Mouse (Mus musculus) c-Kit-positive CD71-positive TER-119-positive erythroid progenitor cells, embryonic 14.5 days (primary cell): ENCODE data around the gene Ranbp17.

Experiments
- DNase-seq: peaks from one replicate; pipeline ENCODE4 v3.0.0-alpha.2; 2013; ENCODE audit warnings: low spot score

Gene Ranbp17

GRCm38 (mm10) chr11:33234134-33234533 is 279.4 kb downstream of the Ranbp17 start:
- no peak for DNase-seq

DNA sequence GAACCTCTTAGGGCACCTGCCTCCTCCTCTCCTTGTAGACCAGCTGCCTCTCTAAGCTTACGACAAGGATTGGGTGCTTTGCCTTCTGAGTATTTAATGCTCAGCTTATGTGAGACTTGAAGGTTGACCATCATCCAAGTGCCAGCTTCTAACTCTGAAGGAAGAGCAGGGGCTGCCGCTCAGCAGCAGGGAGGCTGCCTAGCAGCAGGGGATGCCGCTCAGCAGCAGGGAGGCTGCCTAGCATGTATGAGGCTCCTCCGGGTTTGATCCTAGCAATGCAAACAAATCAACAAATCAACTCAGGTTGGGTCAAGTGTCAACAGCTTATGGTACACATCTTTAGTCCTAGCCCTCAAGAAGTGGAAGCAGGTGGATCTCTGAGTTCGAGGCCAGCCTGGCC is 281.5 kb downstream of the Ranbp17 start:
- no peak for DNase-seq

DNA sequence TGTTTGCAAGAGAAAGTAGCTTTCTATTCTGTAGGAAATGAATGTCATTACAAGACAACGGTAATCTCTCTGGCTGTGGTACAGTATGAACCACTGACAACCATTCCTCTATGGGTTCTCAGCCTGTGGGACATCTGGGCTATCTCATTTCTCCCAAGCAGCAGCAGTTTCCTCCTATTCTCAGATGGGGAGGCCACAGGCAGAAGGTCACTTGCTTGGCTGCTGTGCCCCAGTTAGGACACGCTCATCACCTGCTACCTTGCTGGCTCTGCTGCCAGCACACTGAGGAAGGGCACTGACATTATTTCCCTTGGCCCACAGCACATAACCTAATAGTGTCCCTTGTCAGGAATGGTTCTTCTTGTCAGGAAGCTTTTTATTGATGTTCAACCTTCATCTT is 285.4 kb downstream of the Ranbp17 start:
- DNase-seq: no peak

DNA sequence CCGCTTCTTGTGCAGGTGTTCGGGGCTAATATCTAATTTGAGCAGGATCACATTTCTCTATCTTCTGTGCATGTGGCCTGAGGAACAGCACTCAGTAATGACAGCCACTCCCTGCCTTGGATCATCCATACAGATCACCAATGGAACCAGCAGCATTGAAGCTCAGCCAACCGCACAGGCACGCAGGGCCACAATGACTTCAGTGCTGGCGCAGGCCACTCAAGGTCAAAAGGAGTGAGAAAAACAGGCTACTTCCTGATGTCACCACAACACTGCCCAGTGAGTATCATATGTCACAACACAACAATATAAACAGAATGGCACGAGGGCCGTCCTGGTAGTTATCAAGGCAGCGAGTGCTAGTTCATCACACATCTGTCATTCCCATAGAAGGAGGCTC is 287.0 kb downstream of the Ranbp17 start:
- no peak for DNase-seq

DNA sequence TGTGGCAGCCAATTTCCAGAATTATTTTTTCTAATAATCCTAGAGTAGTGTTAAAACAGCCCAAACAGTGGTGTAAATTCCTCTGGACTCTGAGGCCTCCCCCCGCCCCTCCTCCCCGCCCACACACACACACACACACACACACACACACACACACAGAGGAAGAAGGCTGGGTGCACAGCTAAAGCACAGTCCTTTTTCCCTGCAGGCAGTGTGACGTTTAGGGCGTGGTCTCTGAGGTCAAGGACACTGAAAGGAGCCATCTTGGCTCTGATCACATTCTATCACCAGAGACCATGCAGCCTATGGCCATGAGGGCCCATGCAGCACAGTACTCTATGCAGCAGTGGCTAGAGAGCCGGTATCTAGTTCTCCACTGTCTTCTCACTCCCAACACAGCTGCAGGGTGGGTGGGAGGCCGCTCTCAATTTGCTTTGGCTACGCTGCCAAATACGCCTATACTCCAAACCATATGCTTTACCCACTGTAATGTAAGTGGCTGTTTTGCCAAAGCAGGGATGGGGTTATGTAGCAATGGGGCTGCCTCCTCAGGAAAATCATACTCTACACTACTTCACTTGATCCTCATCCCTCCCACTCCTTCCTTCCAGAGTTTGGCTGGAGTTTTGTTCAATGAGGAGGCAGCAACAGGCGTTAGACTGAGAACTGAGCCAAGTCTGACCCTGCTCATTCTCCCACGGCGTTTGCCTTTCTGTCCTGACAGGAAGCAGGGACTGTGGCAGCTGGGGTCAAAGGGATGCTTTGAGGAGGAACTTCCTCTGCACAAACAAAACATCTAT is 291.8 kb downstream of the Ranbp17 start:
- DNase-seq: no peak

DNA sequence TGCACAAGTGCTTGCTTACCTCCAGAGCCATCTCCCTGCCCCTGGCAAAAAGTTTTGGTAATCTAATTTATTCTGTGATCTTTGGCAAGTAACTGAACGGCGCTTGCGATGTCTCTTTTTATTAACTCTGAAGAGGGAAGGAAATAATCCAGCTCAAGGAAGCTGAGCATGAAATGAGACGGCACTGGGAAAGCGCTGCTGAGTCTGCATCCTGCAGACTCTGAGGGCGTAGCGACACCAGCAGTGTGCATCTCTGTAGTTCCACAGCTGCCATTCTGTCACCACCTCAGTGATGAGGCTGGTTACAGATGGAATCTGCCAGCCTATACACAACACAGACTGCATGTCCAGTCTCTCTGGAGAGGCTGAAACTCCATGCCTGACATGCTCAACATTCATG is 292.8 kb downstream of the Ranbp17 start:
- DNase-seq: no peak

DNA sequence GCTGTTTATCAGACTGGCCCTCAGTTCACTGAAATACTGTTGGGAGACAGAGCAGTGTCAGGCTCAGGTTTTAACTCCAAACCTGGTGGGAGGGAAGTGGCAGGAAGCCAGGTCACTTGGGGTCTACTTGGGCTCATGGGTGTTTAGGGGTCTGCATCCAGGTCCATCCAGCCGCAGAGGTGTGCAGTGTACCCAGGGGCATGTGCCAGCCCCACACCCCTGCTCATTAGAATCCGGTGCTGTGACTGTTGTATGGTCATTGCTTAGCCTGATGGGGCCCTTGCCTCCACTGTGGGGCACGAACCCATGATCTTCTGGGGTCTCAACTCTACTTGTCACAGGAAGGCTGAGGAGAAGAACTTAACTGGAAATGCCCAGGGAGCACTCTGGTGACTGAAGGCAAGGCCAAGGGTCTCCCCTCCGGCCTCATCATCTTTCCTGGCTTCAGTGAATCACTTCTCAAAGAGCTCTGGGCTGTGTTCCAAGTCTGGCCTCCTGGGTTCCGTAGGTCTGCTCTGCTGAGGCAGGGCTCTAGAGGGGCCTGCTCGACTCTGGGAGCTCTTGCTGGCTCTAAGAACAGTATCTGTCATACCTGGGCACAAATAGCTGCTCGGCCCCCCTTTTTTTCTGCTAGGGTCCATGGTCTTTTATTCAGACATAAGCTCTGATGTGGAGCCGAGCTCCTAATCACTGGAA is 296.0 kb downstream of the Ranbp17 start:
- DNase-seq: no peak

DNA sequence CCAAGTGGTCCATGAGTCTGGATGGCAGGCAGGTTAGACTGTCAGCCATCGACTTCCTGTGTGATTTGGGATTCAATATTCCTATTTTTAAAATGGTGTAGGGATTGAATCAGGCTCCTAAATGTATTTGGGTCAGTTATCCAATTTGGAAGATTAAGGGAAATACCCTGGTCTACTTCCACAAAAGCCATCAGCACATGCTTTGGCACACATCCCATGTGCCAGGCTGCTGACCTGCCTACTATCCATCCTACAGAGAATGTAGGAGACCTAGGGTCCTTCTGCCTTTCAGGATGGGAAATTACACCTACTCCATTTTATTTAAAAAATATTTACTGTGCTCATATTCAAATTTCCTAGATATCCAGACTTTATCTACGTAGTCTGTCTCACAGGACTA is 306.1 kb downstream of the Ranbp17 start:
- DNase-seq: no peak

DNA sequence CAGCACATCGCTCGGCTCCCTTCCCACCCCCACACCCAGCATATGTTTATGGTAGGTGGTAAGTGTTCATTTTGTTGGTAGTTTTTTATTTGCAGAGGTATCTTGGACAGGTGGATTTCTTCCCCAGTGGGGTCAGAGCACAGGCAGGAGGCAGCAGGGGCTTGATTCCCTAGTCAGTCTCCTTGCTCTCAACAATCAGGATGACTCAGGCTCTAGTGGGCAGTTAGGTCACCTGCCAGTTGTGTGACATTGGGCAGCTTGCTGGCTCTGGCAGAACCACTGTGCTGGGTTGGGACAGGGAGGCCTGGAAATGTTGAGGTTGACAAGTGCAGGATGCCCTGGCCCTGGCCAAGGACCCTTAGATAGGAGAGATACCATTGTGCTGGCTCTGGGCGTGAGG is 308.6 kb downstream of the Ranbp17 start:
- DNase-seq: no peak

DNA sequence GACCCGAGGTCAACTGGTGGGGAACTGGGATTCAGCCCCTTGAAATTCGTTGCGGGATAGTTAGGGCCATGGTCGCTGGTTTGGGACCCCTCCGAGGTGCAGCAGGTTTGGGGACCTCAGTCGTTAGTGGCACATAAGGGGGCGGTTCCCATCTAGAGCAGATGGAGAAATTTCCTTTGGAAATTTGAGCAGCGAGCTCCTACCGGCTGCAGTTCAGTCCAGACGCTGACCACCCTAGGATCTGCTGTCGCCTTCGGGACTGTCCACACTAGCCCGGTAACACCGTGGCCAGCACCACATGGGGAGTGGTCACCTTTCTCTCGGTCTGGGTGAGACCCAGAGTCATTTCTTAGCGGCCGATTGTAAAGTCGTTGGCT is 309.2 kb downstream of the Ranbp17 start:
- DNase-seq: no peak

DNA sequence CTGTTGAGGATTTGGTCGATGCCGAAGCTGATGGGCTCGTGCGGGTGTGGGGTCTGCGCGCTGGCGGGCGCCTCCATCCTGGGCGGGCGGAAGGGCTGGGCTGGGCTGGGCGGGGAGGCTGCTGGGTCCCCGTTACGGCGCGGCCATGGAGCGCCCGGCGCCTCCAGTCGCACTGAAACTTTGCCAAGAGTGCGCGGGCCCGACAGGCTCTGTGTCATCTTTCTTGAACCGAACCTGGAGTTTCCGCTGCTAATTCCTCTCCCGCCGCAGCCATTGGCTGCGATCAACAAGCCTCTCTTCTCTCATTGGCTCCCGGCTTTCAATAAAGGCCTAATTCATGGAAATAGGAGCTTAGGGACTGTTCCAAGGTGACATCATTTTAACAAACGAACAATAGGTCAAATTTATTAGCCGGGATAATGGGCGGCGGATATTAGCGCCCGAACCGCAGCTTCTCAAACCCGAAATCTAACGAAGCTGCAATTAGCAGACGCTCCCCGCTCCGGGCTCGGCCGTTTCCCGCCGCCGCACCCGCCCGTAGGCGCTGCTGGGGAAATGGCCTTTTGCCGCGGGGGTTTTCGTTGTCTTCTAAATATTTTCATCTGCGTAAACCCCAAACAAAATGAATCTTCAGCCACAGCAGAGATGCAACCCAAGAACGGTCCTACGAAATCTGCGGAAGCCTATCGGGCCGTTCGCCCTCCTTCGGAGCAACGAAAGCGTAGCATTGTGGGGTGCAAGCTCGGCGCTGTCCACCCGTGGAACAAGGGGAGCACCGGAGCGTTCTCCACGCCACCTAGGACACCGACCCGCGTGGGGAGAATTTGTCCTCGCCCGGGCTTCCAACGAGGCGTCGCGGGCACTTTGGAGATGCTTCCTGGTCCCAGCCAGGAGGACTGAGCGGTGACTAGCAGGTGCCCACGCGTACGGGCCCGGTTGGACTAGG is 309.9 kb downstream of the Ranbp17 start, which contains the start of gene Tlx3:
TSS of gene Tlx3 (minus strand) at position 207 of the 946 bp plus-strand sequence.
- no peak for DNase-seq

DNA sequence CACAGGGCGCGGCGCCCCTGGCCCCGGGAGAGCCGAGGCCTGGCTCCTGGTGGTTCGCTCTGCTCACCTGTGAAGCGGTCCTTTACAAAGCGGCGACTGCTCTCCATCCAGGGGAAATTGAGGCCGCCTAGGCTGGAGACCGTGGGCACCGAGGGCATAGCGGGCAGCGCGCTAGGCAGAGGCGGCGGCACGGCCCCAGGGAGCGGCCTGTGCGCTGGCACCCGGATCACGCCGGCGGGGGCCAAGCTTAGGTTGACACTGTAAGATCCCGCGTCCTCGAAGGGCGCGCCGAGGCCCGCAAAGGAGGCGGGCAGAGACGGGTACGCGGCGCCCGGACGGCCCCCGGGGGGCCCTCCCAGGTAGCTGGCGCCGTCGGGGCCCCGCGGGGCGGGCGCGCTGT is 310.6 kb downstream of the Ranbp17 start:
- no peak for DNase-seq

DNA sequence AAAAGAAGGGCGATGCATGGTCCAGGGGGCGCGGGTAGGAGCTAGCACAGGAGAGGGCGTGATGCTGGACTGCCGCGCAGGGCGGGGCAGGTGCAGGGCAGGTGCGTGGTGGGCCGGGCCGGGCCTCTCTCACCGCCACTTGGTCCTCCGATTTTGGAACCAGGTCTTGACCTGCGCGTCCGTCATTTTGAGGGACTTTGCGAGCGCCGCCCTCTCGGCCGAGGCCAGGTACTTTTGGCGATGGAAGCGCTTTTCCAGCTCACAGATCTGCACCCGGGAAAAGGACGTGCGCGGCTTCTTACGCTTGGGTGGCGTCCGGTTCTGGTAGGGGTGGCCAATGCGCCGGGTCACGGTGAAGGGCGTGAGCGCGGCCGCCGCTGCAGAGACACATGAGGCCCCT is 311.2 kb downstream of the Ranbp17 start:
- DNase-seq: no peak

- no peak for DNase-seq
Observed at GRCm38 (mm10) chr11:33201626-33202010, 311.9 kb downstream of the Ranbp17 start.

DNA sequence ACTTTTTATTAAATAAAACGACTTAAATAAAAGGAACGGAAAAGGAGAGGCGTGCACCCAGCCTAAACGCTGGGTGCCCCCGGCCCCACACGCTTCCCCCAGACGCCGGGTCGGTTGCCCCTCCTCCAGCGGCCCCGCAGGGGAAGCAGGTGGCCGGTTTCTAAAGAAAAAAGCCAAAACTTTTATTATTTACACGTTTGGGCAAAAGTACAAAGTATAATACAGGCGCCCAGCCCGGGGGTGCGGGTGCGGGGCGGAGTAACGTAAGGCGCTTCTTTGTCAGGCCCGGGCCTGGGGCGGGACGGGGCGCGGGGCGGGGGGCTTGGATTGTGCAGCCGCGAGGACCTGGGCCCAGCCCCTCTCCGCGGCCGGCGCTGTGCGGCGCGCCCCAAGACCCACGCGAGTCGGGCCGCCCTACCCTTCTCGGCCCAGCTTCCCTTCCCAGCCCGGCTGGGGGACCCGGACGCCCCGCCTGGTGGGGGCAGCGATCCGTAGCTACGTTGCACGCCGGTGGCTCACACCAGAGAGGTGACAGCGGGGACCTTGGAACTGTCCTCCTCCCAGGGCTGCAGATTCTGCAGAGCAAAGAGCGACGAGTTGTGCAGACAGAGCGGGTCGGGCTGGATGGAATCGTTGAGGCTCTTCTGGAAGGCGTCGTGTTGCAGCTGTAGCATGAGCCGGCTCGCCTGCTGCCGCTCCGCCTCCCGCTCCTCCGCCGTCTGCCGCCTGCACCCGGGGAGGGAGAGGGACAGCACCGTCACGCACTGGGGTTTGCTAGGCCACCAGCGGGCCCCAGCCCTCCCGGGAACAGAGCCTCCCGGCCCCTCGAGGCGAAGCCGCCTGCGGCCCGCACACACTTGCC is 312.6 kb downstream of the Ranbp17 start:
- DNase-seq: no peak

GRCm38 (mm10) chr11:33199906-33200763 is 313.4 kb downstream of the Ranbp17 start:
- DNase-seq: no peak

DNA sequence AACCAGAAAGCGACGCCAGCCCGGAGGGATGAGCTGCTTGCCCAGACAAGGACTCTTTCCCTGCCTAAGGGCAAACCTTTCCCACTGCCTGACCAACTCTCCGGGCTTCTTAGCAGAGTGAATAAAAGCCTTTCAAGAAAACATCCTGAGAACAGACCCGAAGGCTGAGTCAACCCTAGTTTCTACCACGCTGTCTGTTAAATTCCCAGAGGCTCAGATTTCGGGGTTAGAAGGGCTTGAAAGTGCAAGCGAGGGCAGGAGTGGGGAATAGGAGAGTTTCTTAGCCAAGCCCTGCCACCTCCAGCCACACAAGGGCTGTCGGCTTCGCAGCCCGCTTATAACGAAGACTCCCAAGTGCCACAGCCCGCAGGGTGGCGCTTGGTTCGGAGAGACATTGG is 314.4 kb downstream of the Ranbp17 start:
- no peak for DNase-seq

DNA sequence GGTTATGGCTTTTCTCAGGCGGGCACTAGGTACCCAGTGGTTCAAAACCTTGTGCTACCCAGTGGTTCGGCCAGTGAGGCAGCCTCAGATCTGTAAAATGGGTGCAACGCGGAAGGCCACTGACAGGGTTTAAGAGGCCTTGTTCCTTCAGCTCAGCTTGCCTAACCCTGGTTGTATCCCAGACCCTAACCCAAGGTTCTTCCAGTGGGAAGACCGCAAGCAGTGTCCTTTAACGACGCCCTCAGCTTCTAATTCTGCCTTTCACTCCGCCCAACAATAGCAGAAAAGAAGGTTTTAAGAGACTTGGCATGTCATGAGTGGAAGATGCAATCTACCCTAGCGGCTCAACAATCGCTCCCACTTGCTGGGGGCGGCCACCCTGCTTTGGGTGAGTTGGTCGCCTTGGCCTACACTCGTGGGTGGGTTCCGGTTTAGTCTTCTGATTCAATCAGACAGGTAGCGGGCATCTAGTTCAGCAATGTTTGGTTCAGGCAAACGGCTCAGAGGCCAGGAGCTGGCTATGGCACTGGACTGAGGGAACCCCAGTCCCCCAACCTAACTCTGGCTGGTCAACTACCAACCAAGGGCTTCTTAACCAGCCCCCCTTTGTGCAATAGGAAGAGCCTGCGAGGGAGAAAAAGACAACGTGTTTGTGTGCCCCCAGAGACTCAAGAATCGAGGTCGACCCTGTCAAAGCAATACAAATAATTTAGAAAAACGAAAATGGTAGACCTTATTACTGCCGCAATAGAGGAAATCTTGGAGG is 315.0 kb downstream of the Ranbp17 start:
- DNase-seq: no peak

DNA sequence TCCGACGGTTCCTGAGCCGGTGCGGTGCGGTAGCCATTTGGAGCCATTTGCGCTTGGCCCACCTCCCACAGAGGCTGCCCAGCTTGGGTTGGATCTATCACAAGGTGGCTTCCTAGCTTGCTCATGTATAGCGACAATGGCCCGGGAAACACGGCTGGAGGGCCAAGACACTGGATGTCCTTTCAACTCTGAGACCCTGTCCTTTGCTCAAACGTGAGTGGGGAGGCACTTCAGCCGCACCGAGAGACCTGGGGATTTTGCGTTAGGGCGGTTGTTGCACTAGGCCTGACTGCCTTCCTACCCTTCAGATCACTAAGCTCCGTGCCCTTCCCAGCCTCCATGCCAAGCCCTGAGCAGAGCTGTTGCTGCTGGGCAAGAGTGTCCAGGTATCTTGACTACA is 315.9 kb downstream of the Ranbp17 start:
- no peak for DNase-seq

- no peak for DNase-seq
Observed at GRCm38 (mm10) chr11:33197133-33197514, 316.4 kb downstream of the Ranbp17 start.
